Mouse (Mus musculus) Patski (cell line): ENCODE measurements around the gene Ptges. TPM values are rescaled to one million over a fixed set of nuclear protein-coding genes. Genes with fewer than 3 reads are reported as not detected.

Source experiments
- ATAC-seq: fragments of 100-300 bp; one replicate; pipeline ENCODE4 v1.8.0; 2021
- CTCF ChIA-PET: fragments of 350-600 bp; sonication (Branson Sonifier 250); formaldehyde crosslinking; loops from one replicate; lab custom pipeline; 2022; ENCODE audit warnings: inconsistent platforms; lab: Charles Lee
- POLR2A ChIA-PET: fragments of 350-600 bp; sonication (Branson Sonifier 250); formaldehyde crosslinking; loops from one replicate; lab custom pipeline; 2022; ENCODE audit warnings: antibody characterized with exemption, inconsistent platforms; lab: Charles Lee
- DNase-seq: peaks from one replicate; pipeline ENCODE4 v3.0.0-alpha.2; 2011; ENCODE audit warnings: low read depth, low spot score
- H3K27me3 ChIP-seq: fragments of 371-371 bp; one replicate; pipeline ENCODE4 v1.5.1; 2021
- CTCF ChIP-seq: fragments of 100-300 bp; IDR thresholded peaks from one replicate; pipeline ENCODE4 v1.5.1; 2021
- in situ Hi-C: fragments of 300-500 bp; cut with MboI; formaldehyde crosslinking; loops from 3 replicates; pipeline ENCODE4 v1.11.1; 2018; ENCODE audit warnings: low pct_unique_long_range_greater_than_20kb, mixed read lengths
- polyA plus RNA-seq: library from polyadenylated mRNA; unstranded; gene quantifications from one replicate; pipeline ENCODE4 v1.2.3, GENCODE M21; 2021

Gene Ptges
- polyA plus RNA-seq, 1 experiment from 2014 or later, result 0.44 TPM

DNA sequence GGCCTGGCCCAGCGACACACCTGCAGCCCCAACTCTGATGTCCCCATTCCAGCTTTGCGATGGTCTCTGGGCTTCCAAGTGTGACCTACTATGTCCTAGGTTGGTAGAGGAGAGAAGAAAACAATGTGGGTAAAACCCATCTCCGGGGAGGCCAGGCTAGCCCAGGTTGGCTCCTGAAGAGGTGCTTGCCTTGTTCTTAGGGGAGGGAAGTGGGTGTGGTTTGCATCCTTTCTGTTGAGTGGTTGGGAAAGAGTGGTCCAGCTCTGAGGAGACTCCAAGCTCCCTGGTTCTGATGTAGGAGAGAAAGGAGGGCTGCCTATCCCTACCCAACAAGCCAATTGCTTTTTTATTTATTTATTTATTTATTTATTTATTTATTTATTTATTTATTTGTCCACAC lies 64.2 kb downstream of the Ptges start:
- ChIA-PET CTCF (no interaction called here), POLR2A (no interaction called here)
- no peak for TF ChIP-seq CTCF
- in situ Hi-C loops, result no loop called here
- no peaks in the 10 kb centered on the region for H3K27me3 ChIP-seq
- DNase-seq, result no peak
- ATAC-seq, result no peak

DNA sequence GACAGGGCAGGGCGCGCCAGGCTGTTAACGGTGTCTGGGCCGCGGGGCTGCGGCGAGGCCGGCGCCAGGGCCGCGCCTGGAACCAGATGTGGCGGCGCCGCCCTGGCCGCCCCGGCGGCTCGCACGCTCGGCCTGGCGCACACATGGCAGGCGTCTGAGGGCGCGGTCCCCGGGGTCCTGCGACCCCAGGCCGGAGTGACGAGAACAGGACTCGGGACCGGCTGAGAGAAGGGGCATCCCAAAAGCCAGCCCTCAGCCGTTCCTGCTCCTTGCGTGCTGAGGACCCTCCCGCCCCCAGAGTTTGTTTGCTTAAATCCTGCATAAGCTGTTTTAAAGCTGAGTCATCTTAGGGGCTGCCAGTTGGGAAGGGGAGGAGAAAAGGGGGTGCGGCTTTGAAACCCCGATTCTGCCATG lies 64.7 kb downstream of the Ptges start:
- TF ChIP-seq CTCF, result no peak
- ATAC-seq (no peak), DNase-seq (no peak)
- POLR2A ChIA-PET, result no interaction called here
- H3K27me3 ChIP-seq, result no peaks in the 10 kb centered on the region
- in situ Hi-C loops, result no loop called here
- CTCF ChIA-PET, result no interaction called here

DNA sequence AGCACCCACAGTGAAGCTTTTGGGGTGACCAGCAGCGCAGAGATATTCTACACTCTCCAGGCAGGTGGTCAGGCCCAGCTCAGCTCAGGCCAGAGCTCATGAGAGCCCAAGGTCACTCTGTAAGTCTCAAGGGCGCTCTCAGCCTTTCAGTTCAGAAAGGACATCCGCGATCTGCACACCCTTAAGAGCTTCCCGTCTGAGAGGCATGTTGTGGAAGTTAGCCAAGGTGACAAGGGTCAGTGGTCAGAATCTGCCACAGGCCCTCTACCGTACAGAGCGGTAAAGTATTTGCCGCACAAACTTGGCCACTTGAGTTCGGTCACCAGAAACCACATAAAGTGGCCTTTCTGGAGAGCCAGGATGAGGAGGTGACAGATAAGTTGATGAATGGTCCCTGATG lies 66.1 kb downstream of the Ptges start:
- DNase-seq (no peak), ATAC-seq (no peak)
- H3K27me3 ChIP-seq, result no peaks in the 10 kb centered on the region
- TF ChIP-seq CTCF, result no peak
- in situ Hi-C loops, result no loop called here
- CTCF ChIA-PET, result no interaction called here
- POLR2A ChIA-PET, result interaction anchor here (0.6 kb wide), 1 partner anchor 35 kb away, joined by 3 read pairs; no protein-coding TSS in a partner anchor

DNA sequence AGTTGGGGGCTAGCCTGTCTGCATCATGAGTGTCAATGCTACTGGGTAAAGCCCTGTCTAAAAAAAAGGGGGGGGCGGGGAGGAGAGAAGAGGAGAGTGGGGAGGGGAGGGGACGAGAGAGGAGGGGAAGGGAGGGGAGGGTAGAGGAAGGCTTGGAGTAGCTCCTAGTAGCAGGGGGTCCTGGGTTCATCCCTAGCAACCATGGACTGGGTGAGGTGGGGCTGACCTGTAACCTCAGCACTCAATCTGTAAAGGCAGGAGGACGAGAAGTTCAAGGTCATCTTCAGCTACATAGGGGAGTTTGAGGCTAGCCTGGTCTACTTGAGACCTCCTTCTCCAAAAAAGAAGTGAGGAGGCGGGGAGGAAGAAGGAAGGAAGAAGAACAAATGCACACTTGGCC lies 67.6 kb downstream of the Ptges start:
- TF ChIP-seq CTCF, result no peak
- CTCF ChIA-PET, result interaction anchor here (1.0 to 1.3 kb wide), 2 partner anchors 10 to 20 kb away, joined by 3 to 4 read pairs; no protein-coding TSS in a partner anchor
- ATAC-seq (no peak), DNase-seq (no peak)
- POLR2A ChIA-PET, result no interaction called here
- in situ Hi-C loops, result no loop called here
- no peaks in the 10 kb centered on the region for H3K27me3 ChIP-seq

DNA sequence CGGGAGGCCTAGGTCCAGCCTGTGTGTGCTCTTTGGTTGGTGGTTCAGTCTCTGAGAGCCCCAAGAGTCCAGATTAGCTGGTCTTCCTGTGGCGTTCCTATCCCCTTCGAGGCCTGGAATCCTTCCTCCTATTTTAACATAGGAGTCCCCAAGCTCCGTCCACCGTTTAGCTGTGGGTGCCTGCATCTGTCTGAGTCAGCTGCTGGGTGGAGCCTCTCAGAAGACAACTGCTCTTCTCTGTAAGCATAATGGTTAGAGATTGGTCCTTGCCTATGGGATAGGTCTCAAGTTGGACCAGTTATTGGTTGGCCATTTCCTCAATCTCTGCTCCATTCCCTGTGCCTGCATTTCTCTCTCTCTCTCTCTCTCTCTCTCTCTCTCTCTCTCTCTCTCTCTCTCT lies 69.9 kb downstream of the Ptges start:
- DNase-seq (no peak), ATAC-seq (no peak)
- no peak for TF ChIP-seq CTCF
- POLR2A ChIA-PET, result no interaction called here
- H3K27me3 ChIP-seq, result no peaks in the 10 kb centered on the region
- in situ Hi-C loops, result no loop called here
- CTCF ChIA-PET, result no interaction called here

DNA sequence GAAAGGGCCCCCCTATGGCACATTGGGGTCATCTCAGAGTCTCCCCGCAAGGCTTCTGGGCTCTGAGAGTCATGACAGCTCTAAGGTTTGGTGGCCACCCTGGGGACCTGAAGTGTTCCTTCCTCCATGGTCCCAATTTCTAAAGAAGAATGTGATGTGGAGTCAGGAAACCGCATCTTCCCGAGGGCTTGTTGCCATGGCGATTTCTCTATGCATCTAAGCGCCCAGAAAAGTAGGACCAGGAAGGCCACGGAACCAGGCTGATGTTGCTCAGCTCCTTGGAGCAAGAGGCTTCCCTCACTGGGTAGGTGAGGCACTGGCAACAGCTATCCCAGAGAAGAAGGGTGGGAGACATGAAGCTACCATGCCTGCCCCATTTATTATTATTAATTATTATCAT lies 72.6 kb downstream of the Ptges start:
- in situ Hi-C loops, result no loop called here
- CTCF ChIA-PET, result interaction anchor here (1.1 kb wide), 1 partner anchor 15 kb away, joined by 4 read pairs; no protein-coding TSS in a partner anchor
- ATAC-seq (no peak), DNase-seq (no peak)
- H3K27me3 ChIP-seq, result no peaks in the 10 kb centered on the region
- POLR2A ChIA-PET, result no interaction called here
- TF ChIP-seq CTCF, result no peak

DNA sequence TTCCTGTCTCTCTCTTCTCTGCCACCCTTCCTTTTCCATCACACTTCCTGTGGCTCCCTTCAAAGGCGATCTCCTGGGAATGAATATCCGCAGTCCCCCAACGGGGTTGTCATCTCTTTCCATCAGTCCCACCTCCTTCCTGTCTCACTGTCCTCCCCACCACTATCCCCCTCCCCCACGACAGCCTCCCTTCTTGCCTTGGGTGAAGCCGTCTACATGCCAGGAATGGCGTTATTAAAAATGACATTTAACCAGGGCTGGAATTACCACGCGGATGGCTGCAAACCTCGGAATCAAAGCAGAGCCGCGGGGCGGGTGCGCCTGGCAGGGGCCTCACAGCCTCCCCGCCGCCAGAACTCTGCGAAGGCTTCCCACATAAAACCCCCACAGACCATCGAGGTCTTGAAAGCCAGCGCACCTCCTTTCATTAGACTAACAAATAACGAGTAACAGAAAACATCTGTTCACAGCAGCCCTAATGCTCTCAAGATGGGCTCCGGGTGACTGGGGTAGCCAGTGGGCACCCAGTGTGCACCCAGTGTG lies 76.8 kb downstream of the Ptges start:
- ChIA-PET CTCF (no interaction called here), POLR2A (interaction anchor here (0.6 kb wide), 1 partner anchor 374 kb away, joined by 4 read pairs; no protein-coding TSS in a partner anchor)
- in situ Hi-C loops, result no loop called here
- no peak for DNase-seq
- H3K27me3 ChIP-seq, result no peaks in the 10 kb centered on the region
- no peak for ATAC-seq
- TF ChIP-seq CTCF, result no peak

DNA sequence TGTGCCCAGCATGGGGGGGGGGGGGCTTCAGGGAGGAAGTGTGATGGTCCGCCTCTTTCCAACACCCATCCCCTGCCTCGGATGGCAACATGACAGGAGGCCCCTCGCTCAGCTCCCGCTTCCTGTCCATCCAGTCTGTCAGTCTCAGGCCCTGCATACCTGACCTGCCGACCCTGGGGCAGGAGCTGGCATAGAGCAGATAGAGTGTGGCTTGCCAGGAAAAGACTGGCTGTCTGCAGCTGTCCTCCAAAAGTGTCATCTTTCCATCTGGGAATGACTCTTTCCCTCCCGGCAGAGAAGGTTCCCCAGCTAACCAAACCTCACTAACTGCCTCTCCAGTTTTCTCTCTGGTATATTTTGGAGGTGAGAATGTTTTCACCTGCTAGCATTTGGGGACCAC lies 79.1 kb downstream of the Ptges start:
- ChIA-PET POLR2A (no interaction called here), CTCF (no interaction called here)
- in situ Hi-C loops, result no loop called here
- H3K27me3 ChIP-seq, result no peaks in the 10 kb centered on the region
- ATAC-seq (no peak), DNase-seq (no peak)
- TF ChIP-seq CTCF, result no peak

DNA sequence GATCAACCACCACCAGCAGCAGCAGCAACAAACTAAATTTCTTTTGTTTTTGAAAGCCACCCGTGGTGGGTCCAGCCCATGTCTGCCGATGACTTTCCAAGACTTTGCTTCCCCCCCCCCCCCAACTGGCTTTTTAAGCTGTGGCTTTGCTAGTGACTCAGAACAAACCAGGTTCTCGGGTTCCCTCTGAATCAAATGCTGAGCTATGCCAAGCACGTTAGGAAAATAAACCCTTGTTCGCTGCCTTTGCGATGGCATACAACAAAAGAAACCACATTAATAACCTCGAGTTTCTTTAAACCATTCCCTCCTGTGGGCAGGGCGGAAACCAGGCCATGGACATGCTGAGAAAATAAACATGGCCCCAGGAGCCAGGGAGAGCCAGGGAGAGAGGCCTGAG lies 81.5 kb downstream of the Ptges start:
- in situ Hi-C loops, result no loop called here
- H3K27me3 ChIP-seq, result no peaks in the 10 kb centered on the region
- no peak for TF ChIP-seq CTCF
- ATAC-seq (no peak), DNase-seq (peak; percentile 89)
- ChIA-PET CTCF (interaction anchor here (0.7 kb wide), 1 partner anchor 64 kb away, joined by 4 read pairs; no protein-coding TSS in a partner anchor), POLR2A (interaction anchor here (0.6 kb wide), 1 partner anchor 27 kb away, joined by 4 read pairs; no protein-coding TSS in a partner anchor)

DNA sequence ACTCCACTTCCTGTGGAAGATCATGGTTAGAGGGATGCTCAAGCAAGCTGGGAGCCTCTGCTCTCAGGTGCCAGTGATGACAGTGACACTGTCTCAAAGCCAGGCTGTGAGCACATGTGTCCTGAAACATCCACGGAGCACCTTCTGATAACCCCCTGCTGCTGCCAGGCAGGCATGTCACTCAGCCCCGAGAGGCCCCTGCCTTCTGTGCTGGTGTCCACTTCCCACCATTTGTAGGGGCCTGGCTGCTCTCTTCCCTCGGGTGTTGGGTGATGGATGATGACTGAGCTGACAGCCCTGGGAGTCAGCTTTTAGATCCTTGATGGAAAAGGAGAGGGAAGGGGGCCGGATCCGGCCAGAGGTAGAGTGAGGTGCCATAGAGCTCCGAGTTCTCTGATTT lies 82.9 kb downstream of the Ptges start:
- in situ Hi-C loops, result no loop called here
- ATAC-seq, result no peak

DNA sequence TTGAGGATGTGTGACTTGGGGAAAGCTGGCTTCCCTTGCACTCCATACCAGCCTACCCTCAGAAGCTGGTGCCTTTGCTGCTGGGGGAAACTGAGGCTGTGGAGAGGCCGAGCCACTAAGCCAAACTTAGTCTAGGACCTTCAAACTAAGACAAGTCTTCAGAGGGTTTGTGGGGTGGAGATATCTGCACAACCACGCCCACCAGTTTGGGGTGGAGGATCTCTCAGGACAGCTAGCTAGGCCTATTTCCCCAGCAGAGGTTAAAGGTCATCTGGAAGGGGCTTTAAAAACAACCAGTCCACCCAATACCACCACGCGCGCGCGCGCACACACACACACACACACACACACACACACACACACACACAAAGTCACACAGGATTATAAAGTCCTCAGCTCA lies 83.4 kb downstream of the Ptges start:
- H3K27me3 ChIP-seq, result no peaks in the 10 kb centered on the region
- TF ChIP-seq CTCF, result no peak
- POLR2A ChIA-PET, result interaction anchor here (0.7 kb wide), 1 partner anchor 107 kb away, joined by 3 read pairs; no protein-coding TSS in a partner anchor
- CTCF ChIA-PET, result interaction anchor here (0.9 to 1.8 kb wide), 3 partner anchors 38 to 97 kb away, joined by 3 to 4 read pairs (median 3); no protein-coding TSS in a partner anchor
- ATAC-seq (no peak), DNase-seq (no peak)
- in situ Hi-C loops, result no loop called here

More for the DNA sequence above, 82.9 kb downstream of the Ptges start:
- CTCF ChIA-PET, result interaction anchor here (0.9 to 1.8 kb wide), 3 partner anchors 38 to 96 kb away, joined by 3 to 4 read pairs (median 3); no protein-coding TSS in a partner anchor
- no peaks in the 10 kb centered on the region for H3K27me3 ChIP-seq
- no peak for TF ChIP-seq CTCF
- POLR2A ChIA-PET, result no interaction called here
- no peak for DNase-seq
